Mouse (Mus musculus) heart, postnatal 4 days (tissue): ENCODE measurements around the gene Col6a5. TPM values are rescaled to one million over a fixed set of nuclear protein-coding genes. Genes with fewer than 3 reads are reported as not detected.

Source experiments
- DNase-seq: peaks from one replicate; pipeline ENCODE4 v3.0.0; 2021
- total RNA-seq, 2 experiments: library from RNA; stranded (reverse); gene quantifications; 2 replicates each; pipeline ENCODE4 v1.2.3; 2021

Col6a5 gene
- total RNA-seq, 2 experiments from 2014 or later, result 0.81 to 1.2 TPM

DNA sequence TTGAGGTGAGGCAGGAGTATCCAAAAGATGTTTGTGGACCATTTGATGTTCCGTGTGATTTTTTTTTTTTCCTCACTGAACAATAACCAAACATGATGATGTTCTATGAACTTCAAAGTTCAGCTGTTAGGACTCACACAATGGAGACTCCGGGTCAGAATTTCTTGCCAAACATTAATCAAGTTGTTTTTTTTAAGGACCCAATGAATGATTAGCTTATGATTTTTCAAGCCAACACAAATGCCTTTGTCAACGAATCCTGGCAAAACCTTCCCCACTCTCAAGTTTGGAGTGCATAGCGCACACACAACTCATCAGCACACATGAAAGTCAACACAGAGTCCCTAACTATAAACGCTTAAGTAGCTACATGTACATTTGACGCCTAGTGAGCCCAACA lies 139.7 kb downstream of the Col6a5 start:
- no peak for DNase-seq

DNA sequence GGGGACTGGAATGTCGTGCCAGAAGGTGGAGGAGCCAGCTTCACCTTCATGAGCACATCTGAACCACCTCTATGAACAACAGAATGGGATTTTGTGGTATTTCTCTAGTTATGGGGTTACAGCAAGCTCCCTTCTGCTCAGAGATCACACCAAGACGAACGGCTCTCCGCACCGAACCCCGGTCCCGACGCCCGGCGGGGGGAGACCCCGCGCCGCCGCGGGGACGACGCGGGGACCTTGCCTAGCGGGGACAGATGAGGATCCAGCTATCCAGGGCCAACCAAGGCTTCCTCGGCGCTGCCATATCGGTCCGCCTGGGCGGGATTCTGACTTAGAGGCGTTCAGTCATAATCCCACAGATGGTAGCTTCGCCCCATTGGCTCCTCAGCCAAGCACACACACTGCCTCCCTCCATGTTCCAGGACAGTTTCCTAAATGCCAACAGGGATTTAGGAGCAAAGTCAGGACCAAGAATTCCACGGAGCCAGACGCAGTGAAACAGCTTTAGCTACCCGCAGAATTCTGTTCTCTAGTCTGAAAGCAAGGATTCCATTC lies 141.2 kb downstream of the Col6a5 start:
- DNase-seq, result no peak

DNA sequence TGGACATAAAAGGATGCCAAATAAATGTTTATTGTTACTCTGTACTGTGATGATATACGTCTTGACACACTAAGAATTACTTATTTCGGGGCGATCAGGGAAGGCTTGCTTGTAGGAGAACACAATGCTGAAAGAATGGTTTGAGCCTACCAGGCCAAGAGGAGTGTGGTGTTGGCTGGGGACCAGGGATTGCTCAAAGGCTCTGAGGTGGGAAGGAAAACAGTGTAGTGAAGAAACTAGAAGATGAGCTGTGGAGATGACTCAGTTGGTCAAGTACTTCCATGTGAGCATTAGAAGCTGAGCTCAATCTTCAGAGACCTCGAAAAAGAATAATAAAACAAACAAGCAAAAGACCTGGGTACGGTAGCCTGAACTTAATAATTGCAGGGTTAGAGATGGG lies 146.0 kb downstream of the Col6a5 start:
- DNase-seq, result no peak

DNA sequence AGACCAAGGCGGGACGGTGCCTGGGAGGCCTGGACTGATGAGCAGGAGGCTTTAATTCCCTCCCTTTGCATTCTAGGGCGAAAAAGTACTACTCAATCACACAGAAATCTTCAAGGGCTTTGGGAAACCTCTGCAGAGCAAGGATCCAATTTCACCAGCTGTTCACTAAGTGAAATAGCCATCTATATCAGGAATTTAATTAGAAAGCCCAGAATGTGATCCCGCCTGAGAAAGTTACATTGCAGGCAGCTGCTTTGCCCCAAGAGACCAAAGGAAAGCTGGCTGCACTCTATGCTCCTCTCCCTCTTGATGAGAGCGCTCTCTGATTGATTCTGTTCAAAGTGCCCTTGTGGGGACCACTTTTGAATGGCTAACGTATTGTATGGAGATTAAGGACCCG lies 149.0 kb downstream of the Col6a5 start:
- DNase-seq, result no peak

DNA sequence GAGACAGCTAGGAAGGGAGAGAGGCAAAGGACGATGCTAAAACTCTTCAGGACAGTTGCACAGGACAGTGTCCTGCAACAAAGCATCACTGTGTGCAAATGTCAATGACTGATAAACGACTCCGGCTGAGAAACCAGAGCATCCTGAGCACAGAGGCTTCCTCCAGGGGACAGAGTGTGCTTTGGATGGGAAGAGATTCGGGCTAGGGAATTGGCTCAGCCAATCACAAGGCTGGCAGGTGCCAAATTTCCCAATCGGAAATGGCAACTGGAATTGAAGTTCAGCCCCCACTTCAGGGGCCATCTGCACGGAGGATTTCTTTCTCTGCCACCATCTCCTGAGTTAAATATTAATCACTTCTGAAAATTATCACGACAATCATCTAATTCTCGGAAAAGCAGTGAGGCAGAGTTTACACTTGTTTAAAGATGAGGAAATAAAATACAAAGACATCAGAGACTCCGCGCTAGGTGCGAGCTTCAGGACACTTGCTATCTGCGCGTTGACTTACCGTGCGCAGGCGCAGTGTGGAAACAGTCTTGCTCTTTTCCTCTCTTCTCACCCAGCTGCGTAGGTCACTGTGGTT lies 151.4 kb downstream of the Col6a5 start:
- no peak for DNase-seq

Other genes starting within 250 kb of the Col6a5 start
- gene Col6a6, start 132.5 kb downstream of the Col6a5 start, total RNA-seq, result 10 to 100 TPM; 16.6 to 18.3 TPM
- gene Col6a4, start 136.1 kb upstream of the Col6a5 start, total RNA-seq, result under 1 TPM; 0.07 to 0.09 TPM
- gene Glyctk, start 197.5 kb upstream of the Col6a5 start, total RNA-seq, result 1 to 10 TPM; 2.3 to 3.5 TPM
- 10 to 100 TPM; 90.0 to 98.5 TPM for gene Wdr82, start 210.3 kb upstream of the Col6a5 start, total RNA-seq
- gene Ppm1m, start 239.1 kb upstream of the Col6a5 start, total RNA-seq, result 10 to 100 TPM; 14.0 to 14.8 TPM
- gene Twf2, start 242.5 kb upstream of the Col6a5 start, total RNA-seq, result 10 to 100 TPM; 62.1 to 63.6 TPM